Mouse (Mus musculus): ENCODE results near the gene Mpv17l2. TPM values are rescaled to one million over a fixed set of nuclear protein-coding genes. Genes with fewer than 3 reads are reported as not detected.
A peak's percentile ranks its signal among the peaks of the same experiment; 100 is the strongest.

The Mpv17l2 gene
- polyA plus RNA-seq, 1 experiment: 33.7 TPM

- H3K4me1 ChIP-seq (ENCODE audit: control insufficient read depth, insufficient read depth, low read length): no peaks in the 10 kb centered on the region
- H3K4me3 ChIP-seq (ENCODE audit: insufficient read depth, low read length): no peak overlapping the region
- TF ChIP-seq POLR2A (IDR thresholded peaks at IDR 0.05; ENCODE audit: borderline replicate concordance, low read depth, low read length) (no peak), CTCF (IDR thresholded peaks at IDR 0.05; ENCODE audit: low read depth, low read length) (no peak)
- H3K27ac ChIP-seq (ENCODE audit: insufficient read depth, low read depth, low read length): no peak overlapping the region
Observed at GRCm38 (mm10) chr8:70730956-70731355, 29.8 kb downstream of the Mpv17l2 start.

DNA sequence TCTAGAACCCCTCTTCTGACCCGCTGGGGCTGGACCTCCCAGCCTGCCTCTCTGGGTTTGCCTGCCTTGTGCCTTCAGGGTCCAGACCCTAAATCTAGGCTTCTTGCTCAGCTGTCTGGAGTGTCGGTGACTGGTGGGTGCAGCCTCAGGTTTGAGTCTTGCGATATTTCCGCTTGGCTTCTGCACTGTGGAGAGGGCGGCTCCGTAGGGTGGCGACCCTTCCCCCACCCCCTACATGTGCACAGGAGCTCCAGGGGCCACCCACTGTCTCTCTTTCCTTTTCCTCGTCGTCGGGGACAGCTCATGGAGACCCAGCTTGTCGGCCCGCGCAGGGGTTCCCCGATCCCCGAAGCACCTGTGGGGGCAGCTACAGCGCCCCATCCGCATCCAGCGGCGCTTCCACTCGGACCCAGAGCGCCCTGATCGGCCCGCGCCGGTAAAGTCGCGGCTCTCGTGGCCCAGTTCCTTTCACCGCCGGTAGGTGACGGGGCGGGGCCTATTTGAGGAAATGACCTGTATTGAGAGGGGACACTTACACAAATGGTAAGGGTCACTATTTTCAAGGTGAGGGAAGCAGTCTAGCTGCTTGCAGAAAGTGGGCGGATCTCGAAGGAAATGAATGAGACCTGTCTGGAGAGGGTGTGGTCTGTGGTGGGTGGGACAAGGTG is 30.8 kb downstream of the Mpv17l2 start:
- Histone ChIP-seq H3K4me1 (ENCODE audit: control insufficient read depth, insufficient read depth, low read length) (no peaks in the 10 kb centered on the region), H3K4me3 (ENCODE audit: insufficient read depth, low read length) (peak overlapping the region; percentile 13; the same call in 1 of the 2 replicates), H3K27ac (ENCODE audit: insufficient read depth, low read depth, low read length) (no peak overlapping the region)
- TF ChIP-seq CTCF (IDR thresholded peaks at IDR 0.05; ENCODE audit: low read depth, low read length): no peak
- no peak for TF ChIP-seq POLR2A (IDR thresholded peaks at IDR 0.05; ENCODE audit: borderline replicate concordance, low read depth, low read length)

- no peak overlapping the region for H3K4me3 ChIP-seq (ENCODE audit: insufficient read depth, low read length)
- TF ChIP-seq POLR2A (IDR thresholded peaks at IDR 0.05; ENCODE audit: borderline replicate concordance, low read depth, low read length) (no peak), CTCF (IDR thresholded peaks at IDR 0.05; ENCODE audit: low read depth, low read length) (no peak)
- H3K27ac ChIP-seq (ENCODE audit: insufficient read depth, low read depth, low read length): no peak overlapping the region
- no peaks in the 10 kb centered on the region for H3K4me1 ChIP-seq (ENCODE audit: control insufficient read depth, insufficient read depth, low read length)
Observed at GRCm38 (mm10) chr8:70726721-70727120, 34.0 kb downstream of the Mpv17l2 start.

GRCm38 (mm10) chr8:70725792-70726447 is 34.8 kb downstream of the Mpv17l2 start:
- no peaks in the 10 kb centered on the region for H3K4me1 ChIP-seq (ENCODE audit: control insufficient read depth, insufficient read depth, low read length)
- H3K4me3 ChIP-seq (ENCODE audit: insufficient read depth, low read length): no peak overlapping the region
- no peak overlapping the region for H3K27ac ChIP-seq (ENCODE audit: insufficient read depth, low read depth, low read length)
- TF ChIP-seq POLR2A (IDR thresholded peaks at IDR 0.05; ENCODE audit: borderline replicate concordance, low read depth, low read length): no peak
- no peak for TF ChIP-seq CTCF (IDR thresholded peaks at IDR 0.05; ENCODE audit: low read depth, low read length)

GRCm38 (mm10) chr8:70724216-70724615 is 36.5 kb downstream of the Mpv17l2 start:
- Histone ChIP-seq H3K4me1 (ENCODE audit: control insufficient read depth, insufficient read depth, low read length) (peaks cover 9% of the 10 kb centered on the region), H3K27ac (ENCODE audit: insufficient read depth, low read depth, low read length) (no peak overlapping the region), H3K4me3 (ENCODE audit: insufficient read depth, low read length) (no peak overlapping the region)
- TF ChIP-seq POLR2A (IDR thresholded peaks at IDR 0.05; ENCODE audit: borderline replicate concordance, low read depth, low read length): no peak
- TF ChIP-seq CTCF (IDR thresholded peaks at IDR 0.05; ENCODE audit: low read depth, low read length): no peak

GRCm38 (mm10) chr8:70723486-70724210 is 37.1 kb downstream of the Mpv17l2 start, which contains the start of gene Pde4c:
Pde4c (plus strand) TSS chr8:70723720.
- TF ChIP-seq POLR2A (IDR thresholded peaks at IDR 0.05; ENCODE audit: borderline replicate concordance, low read depth, low read length): no peak
- no peak for TF ChIP-seq CTCF (IDR thresholded peaks at IDR 0.05; ENCODE audit: low read depth, low read length)
- Histone ChIP-seq H3K4me3 (ENCODE audit: insufficient read depth, low read length) (no peak within 1 kb of the TSS), H3K27ac (ENCODE audit: insufficient read depth, low read depth, low read length) (no peak within 1 kb of the TSS), H3K4me1 (ENCODE audit: control insufficient read depth, insufficient read depth, low read length) (peaks cover 9% of the 10 kb centered on the region)

- no peak for TF ChIP-seq CTCF (IDR thresholded peaks at IDR 0.05; ENCODE audit: low read depth, low read length)
- Histone ChIP-seq H3K4me1 (ENCODE audit: control insufficient read depth, insufficient read depth, low read length) (peaks cover 12% of the 10 kb centered on the region), H3K27ac (ENCODE audit: insufficient read depth, low read depth, low read length) (no peak overlapping the region), H3K4me3 (ENCODE audit: insufficient read depth, low read length) (no peak overlapping the region)
Observed at GRCm38 (mm10) chr8:70721601-70722000, 39.1 kb downstream of the Mpv17l2 start.

- no peak overlapping the region for H3K27ac ChIP-seq (ENCODE audit: insufficient read depth, low read depth, low read length)
- TF ChIP-seq CTCF (IDR thresholded peaks at IDR 0.05; ENCODE audit: low read depth, low read length): peak; percentile 68
- no peak for TF ChIP-seq POLR2A (IDR thresholded peaks at IDR 0.05; ENCODE audit: borderline replicate concordance, low read depth, low read length)
- no peak overlapping the region for H3K4me3 ChIP-seq (ENCODE audit: insufficient read depth, low read length)
- H3K4me1 ChIP-seq (ENCODE audit: control insufficient read depth, insufficient read depth, low read length): peaks cover 12% of the 10 kb centered on the region
Observed at GRCm38 (mm10) chr8:70720739-70721138, 40.0 kb downstream of the Mpv17l2 start.

GRCm38 (mm10) chr8:70719796-70720270 is 40.9 kb downstream of the Mpv17l2 start:
- no peak for TF ChIP-seq POLR2A (IDR thresholded peaks at IDR 0.05; ENCODE audit: borderline replicate concordance, low read depth, low read length)
- no peak for TF ChIP-seq CTCF (IDR thresholded peaks at IDR 0.05; ENCODE audit: low read depth, low read length)
- Histone ChIP-seq H3K27ac (ENCODE audit: insufficient read depth, low read depth, low read length) (peak overlapping the region; percentile 70), H3K4me1 (ENCODE audit: control insufficient read depth, insufficient read depth, low read length) (peaks cover 12% of the 10 kb centered on the region), H3K4me3 (ENCODE audit: insufficient read depth, low read length) (peak overlapping the region; percentile 16; the same call in 1 of the 2 replicates)
